Mouse (Mus musculus) stomach, embryonic 16.5 days (tissue): ENCODE results near the gene Gria1. TPM values are rescaled to one million over a fixed set of nuclear protein-coding genes. Genes with fewer than 3 reads are reported as not detected.

Experiments
- ATAC-seq: fragments of 200-750 bp; cut with Nextera tagmentation; 2 replicates; pipeline ENCODE4 v1.8.0; 2017; ENCODE audit warnings: moderate number of reproducible peaks, moderate TSS enrichment; ENCODE audit not compliant: insufficient read depth, low FRiP score
- H3K27ac ChIP-seq: fragments of 300-500 bp; sonication (generic); 2 replicates; pipeline ENCODE4 v1.5.1; 2014; ENCODE audit warnings: low read length
- H3K27me3 ChIP-seq: fragments of 300-500 bp; sonication (generic); 2 replicates; pipeline ENCODE4 v1.6.1; 2014; ENCODE audit warnings: low read length, control low read depth, mixed read lengths; ENCODE audit not compliant: control insufficient read depth, insufficient read depth
- H3K36me3 ChIP-seq: fragments of 300-500 bp; sonication (generic); 2 replicates; pipeline ENCODE4 v1.6.1; 2014; ENCODE audit warnings: low read length; ENCODE audit not compliant: control insufficient read depth, insufficient read depth
- H3K4me1 ChIP-seq: fragments of 300-500 bp; sonication (generic); 2 replicates; pipeline ENCODE4 v1.6.1; 2014; ENCODE audit warnings: low read length, control low read depth, mixed read lengths; ENCODE audit not compliant: control insufficient read depth, insufficient read depth
- H3K4me2 ChIP-seq: fragments of 300-500 bp; sonication (generic); 2 replicates; pipeline ENCODE4 v1.6.1; 2014; ENCODE audit warnings: low read depth, low read length, mixed read lengths
- H3K4me3 ChIP-seq: fragments of 300-500 bp; sonication (generic); replicated peaks from 2 replicates; pipeline ENCODE4 v1.5.1; 2014; ENCODE audit warnings: mild to moderate bottlenecking, low read length
- H3K9ac ChIP-seq: fragments of 300-500 bp; sonication (generic); 2 replicates; pipeline ENCODE4 v1.6.1; 2014; ENCODE audit warnings: low read length
- H3K9me3 ChIP-seq: fragments of 300-500 bp; sonication (generic); replicated peaks from 2 replicates; pipeline ENCODE4 v1.6.1; 2016; ENCODE audit warnings: low read length, control low read depth; ENCODE audit not compliant: control insufficient read depth
- WGBS: fragments of 180-500 bp; shearing (Covaris S2); extraction: QIAGEN DNeasy Blood & Tissue Kit; methylation state at CpG from one replicate; pipeline ENCODE4 v1.1.7; 2014; 5-methylcytosine and 5-hydroxymethylcytosine counted together
- polyA plus RNA-seq: library from polyadenylated mRNA; unstranded; fragments of >200 nt; fragmentation: Nextera tagmentation; extraction: Ambion mirVana; gene quantifications from 2 replicates; pipeline ENCODE4 v1.2.1, GENCODE M21; 2015

Gria1 gene
- polyA plus RNA-seq, 1 experiment from 2014 or later, result 1.7 TPM

- Histone ChIP-seq H3K4me2 (no peak overlapping the region), H3K4me3 (no peak overlapping the region), H3K9me3 (no peaks in the 10 kb centered on the region), H3K4me1 (no peaks in the 10 kb centered on the region), H3K9ac (no peak overlapping the region), H3K27ac (no peak overlapping the region), H3K27me3 (no peaks in the 10 kb centered on the region), H3K36me3 (no peaks in the 10 kb centered on the region)
- 81% methylated on average over 8 of the region's 8 CpGs for WGBS
- no peak for ATAC-seq
Measured at GRCm38 (mm10) chr11:57039306-57039705, 28.1 kb downstream of the Gria1 start.

GRCm38 (mm10) chr11:57042057-57042456, 30.9 kb downstream of the Gria1 start:
- Histone ChIP-seq H3K4me3 (no peak overlapping the region), H3K27ac (no peak overlapping the region), H3K36me3 (no peaks in the 10 kb centered on the region), H3K4me1 (no peaks in the 10 kb centered on the region), H3K9ac (no peak overlapping the region), H3K9me3 (no peaks in the 10 kb centered on the region), H3K27me3 (no peaks in the 10 kb centered on the region), H3K4me2 (no peak overlapping the region)
- ATAC-seq, result no peak
- 66% methylated on average over 3 of the region's 3 CpGs for WGBS

- WGBS, result 76% methylated on average over 5 of the region's 5 CpGs
Measured at GRCm38 (mm10) chr11:57044146-57044545, 33.0 kb downstream of the Gria1 start.

GRCm38 (mm10) chr11:57051666-57052562, 40.7 kb downstream of the Gria1 start:
- H3K9me3 ChIP-seq, result no peaks in the 10 kb centered on the region
- H3K27ac ChIP-seq, result no peak overlapping the region

More at GRCm38 (mm10) chr11:57044146-57044545, 33.0 kb downstream of the Gria1 start:
- ATAC-seq, result no peak
- no peak overlapping the region for H3K4me3 ChIP-seq
- no peak overlapping the region for H3K27ac ChIP-seq
- no peaks in the 10 kb centered on the region for H3K9me3 ChIP-seq
- no peak overlapping the region for H3K4me2 ChIP-seq
- H3K9ac ChIP-seq, result no peak overlapping the region
- H3K27me3 ChIP-seq, result no peaks in the 10 kb centered on the region
- no peaks in the 10 kb centered on the region for H3K4me1 ChIP-seq
- no peaks in the 10 kb centered on the region for H3K36me3 ChIP-seq

GRCm38 (mm10) chr11:57062441-57062840, 51.3 kb downstream of the Gria1 start:
- H3K4me1 ChIP-seq, result no peaks in the 10 kb centered on the region
- no peaks in the 10 kb centered on the region for H3K27me3 ChIP-seq
- no peak overlapping the region for H3K4me2 ChIP-seq
- H3K27ac ChIP-seq, result no peak overlapping the region
- no peak overlapping the region for H3K4me3 ChIP-seq
- H3K9me3 ChIP-seq, result no peaks in the 10 kb centered on the region
- no peak for ATAC-seq
- 83% methylated on average over 3 of the region's 3 CpGs for WGBS
- no peak overlapping the region for H3K9ac ChIP-seq
- no peaks in the 10 kb centered on the region for H3K36me3 ChIP-seq

More at GRCm38 (mm10) chr11:57051666-57052562, 40.7 kb downstream of the Gria1 start:
- Histone ChIP-seq H3K4me1 (no peaks in the 10 kb centered on the region), H3K4me2 (no peak overlapping the region), H3K4me3 (no peak overlapping the region), H3K36me3 (no peaks in the 10 kb centered on the region), H3K9ac (no peak overlapping the region), H3K27me3 (no peaks in the 10 kb centered on the region)
- WGBS, result 60% methylated on average over 6 of the region's 6 CpGs
- ATAC-seq, result no peak

GRCm38 (mm10) chr11:57070196-57070901, 59.2 kb downstream of the Gria1 start:
- Histone ChIP-seq H3K9me3 (no peaks in the 10 kb centered on the region), H3K9ac (no peak overlapping the region), H3K4me2 (no peak overlapping the region), H3K4me1 (no peaks in the 10 kb centered on the region), H3K27me3 (no peaks in the 10 kb centered on the region), H3K4me3 (no peak overlapping the region), H3K36me3 (no peaks in the 10 kb centered on the region), H3K27ac (no peak overlapping the region)
- WGBS, result 86% methylated on average over 8 of the region's 8 CpGs
- no peak for ATAC-seq

- no peaks in the 10 kb centered on the region for H3K9me3 ChIP-seq
- ATAC-seq, result no peak
- H3K36me3 ChIP-seq, result no peaks in the 10 kb centered on the region
Measured at GRCm38 (mm10) chr11:57072171-57072570, 61.0 kb downstream of the Gria1 start.

GRCm38 (mm10) chr11:57079423-57079822, 68.2 kb downstream of the Gria1 start:
- 71% methylated on average over 3 of the region's 3 CpGs for WGBS
- H3K36me3 ChIP-seq, result no peaks in the 10 kb centered on the region

More at GRCm38 (mm10) chr11:57072171-57072570, 61.0 kb downstream of the Gria1 start:
- Histone ChIP-seq H3K4me1 (no peaks in the 10 kb centered on the region), H3K27me3 (no peaks in the 10 kb centered on the region), H3K4me2 (no peak overlapping the region), H3K9ac (no peak overlapping the region), H3K27ac (no peak overlapping the region), H3K4me3 (no peak overlapping the region)
- WGBS, result 69% methylated on average over 6 of the region's 6 CpGs

GRCm38 (mm10) chr11:57089527-57089926, 78.3 kb downstream of the Gria1 start:
- H3K9me3 ChIP-seq, result no peaks in the 10 kb centered on the region
- no peaks in the 10 kb centered on the region for H3K36me3 ChIP-seq
- no peaks in the 10 kb centered on the region for H3K4me1 ChIP-seq
- no peaks in the 10 kb centered on the region for H3K27me3 ChIP-seq
- ATAC-seq, result no peak
- no peak overlapping the region for H3K27ac ChIP-seq
- H3K4me3 ChIP-seq, result no peak overlapping the region
- H3K9ac ChIP-seq, result no peak overlapping the region
- H3K4me2 ChIP-seq, result no peak overlapping the region
- WGBS, result 75% methylated on average over 5 of the region's 5 CpGs

More at GRCm38 (mm10) chr11:57079423-57079822, 68.2 kb downstream of the Gria1 start:
- Histone ChIP-seq H3K9me3 (no peaks in the 10 kb centered on the region), H3K4me2 (no peak overlapping the region), H3K4me3 (no peak overlapping the region), H3K9ac (no peak overlapping the region), H3K27ac (no peak overlapping the region), H3K27me3 (no peaks in the 10 kb centered on the region), H3K4me1 (no peaks in the 10 kb centered on the region)
- ATAC-seq, result no peak
